In the genomic region with DNA sequence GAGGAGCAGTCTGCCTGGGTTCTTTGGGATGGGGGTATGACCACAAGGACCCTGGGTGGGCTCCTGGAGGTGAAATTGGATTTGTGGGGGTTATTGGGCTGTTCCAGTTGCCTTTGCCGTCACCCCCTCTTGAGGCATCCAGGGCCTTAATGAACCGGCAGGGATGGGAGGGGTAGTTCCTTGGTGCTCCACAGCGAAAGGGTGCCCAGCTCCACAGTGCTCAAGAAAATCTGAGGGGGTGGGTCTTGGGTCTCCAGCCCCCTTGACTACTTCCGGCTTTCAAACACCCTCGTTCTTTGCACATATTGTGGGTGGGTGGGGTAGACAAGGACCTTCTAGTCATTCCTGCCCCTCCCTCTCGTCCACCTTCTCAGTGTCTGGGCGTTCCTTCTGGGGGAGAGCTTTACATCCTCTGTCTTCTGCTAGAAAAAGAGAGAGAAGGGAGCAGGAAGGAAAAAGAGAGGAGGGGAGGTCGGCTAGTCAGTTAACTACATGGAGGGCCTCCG, we compare ENCODE assay signal across 15 mouse cellular contexts. TPM values are rescaled to one million over a fixed set of nuclear protein-coding genes. Genes with fewer than 3 reads are reported as not detected.
A peak's percentile ranks its signal among the peaks of the same experiment; 100 is the strongest.
DNase-seq lines count a peak whose midpoint lies in the region; ATAC-seq lines count a peak whose summit lies in the region.
"Had no signal": no experiment of that assay in that cellular context is flagged by ENCODE, and none has a peak within 500 bp of the region (broad histone marks: within the 10 kb centered on the region; RNA-seq: fewer than 3 reads in every experiment).

No protein-coding gene starts in this region.

- peak overlapping the region; percentile 94 for H3K4me2 ChIP-seq in forebrain, embryonic 12.5 days
- peak overlapping the region; percentile 88 for H3K4me2 ChIP-seq in hindbrain, embryonic 15.5 days
- H3K4me2 ChIP-seq in neural tube, embryonic 12.5 days (replicated peaks): peak overlapping the region; percentile 83
- H3K4me2 ChIP-seq: liver, embryonic 12.5 days had no signal

- H3K27ac ChIP-seq in forebrain, embryonic 12.5 days: peak overlapping the region; percentile 84; the same call in 1 of the 2 replicates
- H3K27ac ChIP-seq in hindbrain, embryonic 15.5 days (replicated peaks): peak overlapping the region; percentile 97
- no peak overlapping the region for H3K27ac ChIP-seq in neural tube, embryonic 12.5 days
- H3K27ac ChIP-seq: liver, embryonic 12.5 days had no signal

- ATAC-seq in forebrain, embryonic 12.5 days (ENCODE audit: low FRiP score): no peak
- ATAC-seq in hindbrain, embryonic 15.5 days (ENCODE audit: low FRiP score, low read depth): no peak
- ATAC-seq in neural tube, embryonic 12.5 days (ENCODE audit: low FRiP score, low read depth): no peak
- ATAC-seq: intestine, postnatal 0 days; liver, embryonic 12.5 days had no signal

- H3K27me3 ChIP-seq in forebrain, embryonic 12.5 days: peaks cover 45% of the 10 kb centered on the region
- no peaks in the 10 kb centered on the region for H3K27me3 ChIP-seq in hindbrain, embryonic 15.5 days
- H3K27me3 ChIP-seq in neural tube, embryonic 12.5 days (replicated peaks): peaks cover 43% of the 10 kb centered on the region

- peak; percentile 60 for DNase-seq in cerebellum, adult 9-10 months
- DNase-seq in cerebellum, adult 8-10 months: no peak
- DNase-seq in gastrocnemius, adult 18-20 months (ENCODE audit: low spot score): no peak
- no peak for DNase-seq in layer of hippocampus, postnatal 36 days
- DNase-seq in layer of hippocampus, postnatal 25 days (ENCODE audit: extremely low spot score in 1 of 2, low spot score in 1 of 2): no peak
- DNase-seq: adrenal gland, postnatal 10 days; embryo, embryonic 11 days; kidney, postnatal 36 days; lung, postnatal 14 days had no signal

- peak overlapping the region; percentile 65 for H3K4me3 ChIP-seq in forebrain, embryonic 12.5 days (replicated peaks)
- H3K4me3 ChIP-seq in hindbrain, embryonic 15.5 days: peak overlapping the region; percentile 74
- peak overlapping the region; percentile 60 for H3K4me3 ChIP-seq in neural tube, embryonic 12.5 days
- H3K4me3 ChIP-seq: liver, embryonic 12.5 days; myocyte had no signal

- no peaks in the 10 kb centered on the region for H3K9me3 ChIP-seq in forebrain, embryonic 12.5 days
- no peaks in the 10 kb centered on the region for H3K9me3 ChIP-seq in hindbrain, embryonic 15.5 days
- H3K9me3 ChIP-seq in neural tube, embryonic 12.5 days: no peaks in the 10 kb centered on the region
- H3K9me3 ChIP-seq: liver, embryonic 12.5 days had no signal

- WGBS in forebrain, embryonic 12.5 days: 44% methylated on average over 9 of the region's 9 CpGs
- 37% methylated on average over 9 of the region's 9 CpGs for WGBS in hindbrain, embryonic 15.5 days
- 60% methylated on average over 9 of the region's 9 CpGs for WGBS in neural tube, embryonic 12.5 days

- peaks cover 94% of the 10 kb centered on the region for H3K4me1 ChIP-seq in forebrain, embryonic 12.5 days
- H3K4me1 ChIP-seq in hindbrain, embryonic 15.5 days (replicated peaks): peaks cover 88% of the 10 kb centered on the region
- peaks cover 72% of the 10 kb centered on the region for H3K4me1 ChIP-seq in neural tube, embryonic 12.5 days

- peak overlapping the region; percentile 84 for H3K9ac ChIP-seq in forebrain, embryonic 12.5 days
- peak overlapping the region; percentile 85 for H3K9ac ChIP-seq in hindbrain, embryonic 15.5 days
- H3K9ac ChIP-seq in neural tube, embryonic 12.5 days: peak overlapping the region; percentile 80
- H3K9ac ChIP-seq: liver, embryonic 12.5 days had no signal

- no peaks in the 10 kb centered on the region for H3K36me3 ChIP-seq in forebrain, embryonic 12.5 days (replicated peaks)
- H3K36me3 ChIP-seq in hindbrain, embryonic 15.5 days: no peaks in the 10 kb centered on the region
- H3K36me3 ChIP-seq in neural tube, embryonic 12.5 days: no peaks in the 10 kb centered on the region
- H3K36me3 ChIP-seq: liver, embryonic 12.5 days had no signal

RNA-seq across cellular contexts. Expression of a gene that starts 1.3 kb away (rescaled TPM):
- 17.1 and 17.6 TPM in 2 replicates for polyA plus RNA-seq in forebrain, embryonic 12.5 days (2016; fragmentation: Nextera tagmentation; extraction: Ambion mirVana)
- polyA plus RNA-seq in hindbrain, embryonic 15.5 days (2015; fragmentation: Nextera tagmentation; extraction: Ambion mirVana): 44.3 and 46.6 TPM in 2 replicates
- 31.2 and 32.9 TPM in 2 replicates for polyA plus RNA-seq in neural tube, embryonic 12.5 days (2016; fragmentation: Nextera tagmentation; extraction: Ambion mirVana)
- 1 to 10 TPM; 1.1 to 1.3 TPM for total RNA-seq in gastrocnemius, adult 18-20 months (2021)
- 100 to 1,000 TPM; 399 to 414 TPM for total RNA-seq in layer of hippocampus, postnatal 36 days (2021)
- 100 to 1,000 TPM; 404 to 465 TPM for total RNA-seq in layer of hippocampus, postnatal 25 days (2021)

RNA-seq across cellular contexts. Expression of a gene that starts 20.7 kb away (rescaled TPM):
- 13.1 and 15.1 TPM in 2 replicates for polyA plus RNA-seq in forebrain, embryonic 12.5 days (2016; fragmentation: Nextera tagmentation; extraction: Ambion mirVana)
- polyA plus RNA-seq in hindbrain, embryonic 15.5 days (2015; fragmentation: Nextera tagmentation; extraction: Ambion mirVana): 140 and 148 TPM in 2 replicates
- 26.4 and 28.3 TPM in 2 replicates for polyA plus RNA-seq in neural tube, embryonic 12.5 days (2016; fragmentation: Nextera tagmentation; extraction: Ambion mirVana)
- total RNA-seq in gastrocnemius, adult 18-20 months (2021): 10 to 100 TPM in 1 of 2 experiments, 1 to 10 TPM in 1; 8.3 to 18.2 TPM
- 10 to 100 TPM; 23.8 to 34.5 TPM for total RNA-seq in layer of hippocampus, postnatal 36 days (2021)
- 10 to 100 TPM; 29.3 to 29.8 TPM for total RNA-seq in layer of hippocampus, postnatal 25 days (2021)

RNA-seq across cellular contexts. Expression of a gene that starts 35.7 kb away (rescaled TPM):
- polyA plus RNA-seq in forebrain, embryonic 12.5 days (2016; fragmentation: Nextera tagmentation; extraction: Ambion mirVana): 0.78 and 1.5 TPM in 2 replicates
- polyA plus RNA-seq in hindbrain, embryonic 15.5 days (2015; fragmentation: Nextera tagmentation; extraction: Ambion mirVana): 7.0 and 7.6 TPM in 2 replicates
- polyA plus RNA-seq in neural tube, embryonic 12.5 days (2016; fragmentation: Nextera tagmentation; extraction: Ambion mirVana): 4.7 and 5.5 TPM in 2 replicates
- total RNA-seq in gastrocnemius, adult 18-20 months (2021): 1,000 to 10,000 TPM; 7,185 to 8,344 TPM
- 10 to 100 TPM; 18.3 to 22.1 TPM for total RNA-seq in layer of hippocampus, postnatal 36 days (2021)
- 10 to 100 TPM; 26.6 to 32.3 TPM for total RNA-seq in layer of hippocampus, postnatal 25 days (2021)

RNA-seq across cellular contexts. Expression of a gene that starts 56.4 kb away (rescaled TPM):
- 204 and 221 TPM in 2 replicates for polyA plus RNA-seq in forebrain, embryonic 12.5 days (2016; fragmentation: Nextera tagmentation; extraction: Ambion mirVana)
- polyA plus RNA-seq in hindbrain, embryonic 15.5 days (2015; fragmentation: Nextera tagmentation; extraction: Ambion mirVana): 103 and 117 TPM in 2 replicates
- 171 TPM in 2 replicates for polyA plus RNA-seq in neural tube, embryonic 12.5 days (2016; fragmentation: Nextera tagmentation; extraction: Ambion mirVana)
- total RNA-seq in gastrocnemius, adult 18-20 months (2021): 10 to 100 TPM; 76.2 to 89.8 TPM
- total RNA-seq in layer of hippocampus, postnatal 36 days (2021): 100 to 1,000 TPM; 188 to 222 TPM
- total RNA-seq in layer of hippocampus, postnatal 25 days (2021): 100 to 1,000 TPM; 180 to 215 TPM

Comparison
In these comparisons a context has a peak if more than half of its experiments do, and no peak if none do; other contexts are left out.
1. RNA of a gene that starts 1.3 kb away (total RNA-seq): 404 to 465 TPM in layer of hippocampus, postnatal 25 days and 399 to 414 TPM in layer of hippocampus, postnatal 36 days; 1.1 to 1.3 TPM in gastrocnemius, adult 18-20 months; every median in the first group is over 100 times any median in the second.
2. RNA of a gene that starts 35.7 kb away (total RNA-seq): 7,185 to 8,344 TPM in gastrocnemius, adult 18-20 months; 26.6 to 32.3 TPM in layer of hippocampus, postnatal 25 days and 18.3 to 22.1 TPM in layer of hippocampus, postnatal 36 days; every median in the first group is over 100 times any median in the second.
3. Peak in every context shown above with its lines, with median percentiles within 50 percentile points of each other: H3K4me2 ChIP-seq, H3K4me3 ChIP-seq and H3K9ac ChIP-seq.